Mouse (Mus musculus) kidney, postnatal 25 days (tissue): ENCODE measurements at regions not wholly inside any gene's neighbourhood (a gene's known extent, or its start where the extent isn't known, plus 50 kb on each side); places are given as distances from the start of the nearest gene placed in this dataset.

Experiments used
- DNase-seq, 2 experiments: peaks; one replicate each; pipeline ENCODE4 v3.0.0; 2021; ENCODE audit warnings: mixed read lengths in 2 of 2

- DNase-seq = peak in 1 of 2 experiments; percentile 22
These were observed 52.4 kb upstream of the Ankef1 start for GRCm38 (mm10) chr2:136449265-136449664.
